Mouse (Mus musculus): Measurements from ENCODE around the gene Becn1.

- TF ChIP-seq POLR2A (IDR thresholded peaks at IDR 0.05; ENCODE audit: borderline replicate concordance, extremely low read depth, insufficient read depth, insufficient read length, poor library complexity, severe bottlenecking) (no peak), CTCF (IDR thresholded peaks at IDR 0.05; ENCODE audit: borderline replicate concordance, extremely low read depth, insufficient read depth, insufficient read length) (no peak)
Measured at GRCm38 (mm10) chr11:101263989-101264280, 38.2 kb downstream of the Becn1 start.

Data from brain, embryonic 14.5 days (tissue).